Mouse (Mus musculus) intestine, embryonic 15.5 days (tissue): Measurements from ENCODE around the gene Jun. TPM values are rescaled to one million over a fixed set of nuclear protein-coding genes. Genes with fewer than 3 reads are reported as not detected.
A peak's percentile ranks its signal among the peaks of the same experiment; 100 is the strongest.

Source experiments
- ATAC-seq: fragments of 200-750 bp; cut with Nextera tagmentation; 2 replicates; pipeline ENCODE4 v1.8.0; 2017; ENCODE audit warnings: moderate TSS enrichment, moderate library complexity
- H3K27ac ChIP-seq: fragments of 300-500 bp; sonication (generic); 2 replicates; pipeline ENCODE4 v1.5.1; 2015; ENCODE audit warnings: mild to moderate bottlenecking, inconsistent platforms
- H3K27me3 ChIP-seq: fragments of 300-500 bp; sonication (generic); replicated peaks from 2 replicates; pipeline ENCODE4 v1.6.1; 2015; ENCODE audit warnings: inconsistent platforms
- H3K36me3 ChIP-seq: fragments of 300-500 bp; sonication (generic); 2 replicates; pipeline ENCODE4 v1.6.1; 2015; ENCODE audit warnings: inconsistent platforms
- H3K4me1 ChIP-seq: fragments of 300-500 bp; sonication (generic); replicated peaks from 2 replicates; pipeline ENCODE4 v1.6.1; 2015; ENCODE audit warnings: inconsistent platforms
- H3K4me2 ChIP-seq: fragments of 300-500 bp; sonication (generic); replicated peaks from 2 replicates; pipeline ENCODE4 v1.6.1; 2015; ENCODE audit warnings: mild to moderate bottlenecking, inconsistent platforms
- H3K4me3 ChIP-seq: fragments of 300-500 bp; sonication (generic); replicated peaks from 2 replicates; pipeline ENCODE4 v1.5.1; 2015; ENCODE audit warnings: inconsistent platforms
- H3K9ac ChIP-seq: fragments of 300-500 bp; sonication (generic); 2 replicates; pipeline ENCODE4 v1.6.1; 2015; ENCODE audit warnings: inconsistent platforms
- H3K9me3 ChIP-seq: fragments of 300-500 bp; sonication (generic); 2 replicates; pipeline ENCODE4 v1.6.1; 2016; ENCODE audit warnings: inconsistent platforms
- WGBS: fragments of 180-500 bp; shearing (Covaris S2); methylation state at CpG from one replicate; pipeline ENCODE4 v1.1.7; 2015; 5-methylcytosine and 5-hydroxymethylcytosine counted together
- polyA plus RNA-seq: library from polyadenylated mRNA; unstranded; fragments of >200 nt; fragmentation: Nextera tagmentation; extraction: Ambion mirVana; gene quantifications from 2 replicates; pipeline ENCODE4 v1.2.1, GENCODE M21; 2015

The Jun gene
- polyA plus RNA-seq, 1 experiment from 2014 or later = 88.6 TPM

GRCm38 (mm10) chr4:95091536-95091935, 39.5 kb upstream of the Jun start:
- no peaks in the 10 kb centered on the region for H3K4me1 ChIP-seq
- H3K36me3 ChIP-seq = no peaks in the 10 kb centered on the region
- 92% methylated on average over 4 of the region's 4 CpGs for WGBS
- H3K4me3 ChIP-seq = no peak overlapping the region
- ATAC-seq = no peak
- H3K4me2 ChIP-seq = no peak overlapping the region
- H3K27me3 ChIP-seq = no peaks in the 10 kb centered on the region
- H3K27ac ChIP-seq = no peak overlapping the region
- H3K9ac ChIP-seq = no peak overlapping the region
- H3K9me3 ChIP-seq = no peaks in the 10 kb centered on the region

GRCm38 (mm10) chr4:95089968-95090367, 37.9 kb upstream of the Jun start:
- H3K4me1 ChIP-seq = no peaks in the 10 kb centered on the region
- no peak for ATAC-seq
- H3K9me3 ChIP-seq = no peaks in the 10 kb centered on the region

GRCm38 (mm10) chr4:95089053-95089452, 37.0 kb upstream of the Jun start:
- H3K27me3 ChIP-seq = no peaks in the 10 kb centered on the region
- H3K9me3 ChIP-seq = no peaks in the 10 kb centered on the region
- 92% methylated on average over 5 of the region's 5 CpGs for WGBS
- H3K4me1 ChIP-seq = no peaks in the 10 kb centered on the region
- ATAC-seq = no peak
- H3K4me3 ChIP-seq = no peak overlapping the region
- no peak overlapping the region for H3K4me2 ChIP-seq
- no peak overlapping the region for H3K27ac ChIP-seq
- H3K36me3 ChIP-seq = no peaks in the 10 kb centered on the region
- H3K9ac ChIP-seq = no peak overlapping the region

More at GRCm38 (mm10) chr4:95089968-95090367, 37.9 kb upstream of the Jun start:
- no peak overlapping the region for H3K4me3 ChIP-seq
- H3K9ac ChIP-seq = no peak overlapping the region
- no peaks in the 10 kb centered on the region for H3K36me3 ChIP-seq
- no peak overlapping the region for H3K4me2 ChIP-seq
- no peak overlapping the region for H3K27ac ChIP-seq
- no peaks in the 10 kb centered on the region for H3K27me3 ChIP-seq

GRCm38 (mm10) chr4:95083957-95084356, 31.9 kb upstream of the Jun start:
- Histone ChIP-seq H3K36me3 (no peaks in the 10 kb centered on the region), H3K27ac (no peak overlapping the region), H3K4me3 (no peak overlapping the region), H3K9ac (no peak overlapping the region), H3K9me3 (no peaks in the 10 kb centered on the region), H3K27me3 (no peaks in the 10 kb centered on the region), H3K4me1 (peaks cover 11% of the 10 kb centered on the region), H3K4me2 (no peak overlapping the region)
- 80% methylated on average over 8 of the region's 8 CpGs for WGBS
- ATAC-seq = no peak

- H3K36me3 ChIP-seq = no peaks in the 10 kb centered on the region
- H3K9me3 ChIP-seq = no peaks in the 10 kb centered on the region
- peak overlapping the region; percentile 66; the same call in 1 of the 2 replicates for H3K27ac ChIP-seq
- H3K4me3 ChIP-seq = no peak overlapping the region
- no peak for ATAC-seq
- no peak overlapping the region for H3K9ac ChIP-seq
- WGBS = 71% methylated on average over 5 of the region's 5 CpGs
- no peaks in the 10 kb centered on the region for H3K27me3 ChIP-seq
- no peak overlapping the region for H3K4me2 ChIP-seq
- H3K4me1 ChIP-seq = peaks cover 11% of the 10 kb centered on the region
Measured at GRCm38 (mm10) chr4:95083191-95083729, 31.2 kb upstream of the Jun start.

GRCm38 (mm10) chr4:95082481-95083088, 30.6 kb upstream of the Jun start:
- no peaks in the 10 kb centered on the region for H3K9me3 ChIP-seq
- no peaks in the 10 kb centered on the region for H3K27me3 ChIP-seq
- WGBS = 48% methylated on average over 4 of the region's 4 CpGs
- no peak overlapping the region for H3K4me3 ChIP-seq
- H3K9ac ChIP-seq = no peak overlapping the region
- H3K36me3 ChIP-seq = no peaks in the 10 kb centered on the region
- peak; percentile 69 for ATAC-seq
- H3K4me2 ChIP-seq = no peak overlapping the region
- H3K27ac ChIP-seq = peak overlapping the region; percentile 66
- H3K4me1 ChIP-seq = peaks cover 11% of the 10 kb centered on the region

GRCm38 (mm10) chr4:95081632-95082031, 29.6 kb upstream of the Jun start:
- Histone ChIP-seq H3K9me3 (no peaks in the 10 kb centered on the region), H3K4me3 (no peak overlapping the region), H3K9ac (no peak overlapping the region), H3K4me2 (no peak overlapping the region), H3K4me1 (peaks cover 11% of the 10 kb centered on the region), H3K27ac (peak overlapping the region; percentile 52), H3K27me3 (no peaks in the 10 kb centered on the region), H3K36me3 (no peaks in the 10 kb centered on the region)
- 45% methylated on average over 8 of the region's 8 CpGs for WGBS
- ATAC-seq = peak; percentile 39

- Histone ChIP-seq H3K9ac (no peak overlapping the region), H3K4me1 (peaks cover 16% of the 10 kb centered on the region), H3K36me3 (no peaks in the 10 kb centered on the region), H3K27ac (no peak overlapping the region), H3K27me3 (no peaks in the 10 kb centered on the region), H3K9me3 (no peaks in the 10 kb centered on the region), H3K4me2 (no peak overlapping the region), H3K4me3 (no peak overlapping the region)
- 64% methylated on average over 8 of the region's 8 CpGs for WGBS
- no peak for ATAC-seq
Measured at GRCm38 (mm10) chr4:95078625-95079024, 26.6 kb upstream of the Jun start.

- H3K4me2 ChIP-seq = no peak overlapping the region
- no peaks in the 10 kb centered on the region for H3K36me3 ChIP-seq
- H3K27ac ChIP-seq = no peak overlapping the region
- H3K4me1 ChIP-seq = peaks cover 8% of the 10 kb centered on the region; the same call in 1 of the 2 replicates
- H3K9ac ChIP-seq = no peak overlapping the region
- H3K9me3 ChIP-seq = no peaks in the 10 kb centered on the region
- 35% methylated on average over 14 of the region's 14 CpGs for WGBS
- no peak overlapping the region for H3K4me3 ChIP-seq
- H3K27me3 ChIP-seq = no peaks in the 10 kb centered on the region
- ATAC-seq = no peak
Measured at GRCm38 (mm10) chr4:95076279-95076678, 24.3 kb upstream of the Jun start.

GRCm38 (mm10) chr4:95075591-95076002, 23.6 kb upstream of the Jun start:
- H3K27ac ChIP-seq = no peak overlapping the region
- H3K4me2 ChIP-seq = peak overlapping the region; percentile 19; the same call in 1 of the 2 replicates
- no peak overlapping the region for H3K4me3 ChIP-seq
- ATAC-seq = peak; percentile 72; the same call in 1 of the 2 replicates
- no peaks in the 10 kb centered on the region for H3K27me3 ChIP-seq
- 0 out of 2 replicates have a peak, but pooled peaks cover 8% of the 10 kb centered on the region for H3K4me1 ChIP-seq
- H3K9ac ChIP-seq = no peak overlapping the region
- no peaks in the 10 kb centered on the region for H3K36me3 ChIP-seq
- 79% methylated on average over 17 of the region's 17 CpGs for WGBS
- no peaks in the 10 kb centered on the region for H3K9me3 ChIP-seq

- no peak for ATAC-seq
- Histone ChIP-seq H3K4me2 (no peak overlapping the region), H3K9ac (no peak overlapping the region), H3K27ac (no peak overlapping the region), H3K36me3 (no peaks in the 10 kb centered on the region), H3K27me3 (no peaks in the 10 kb centered on the region), H3K4me1 (peaks cover 8% of the 10 kb centered on the region; the same call in 1 of the 2 replicates), H3K4me3 (no peak overlapping the region), H3K9me3 (no peaks in the 10 kb centered on the region)
- WGBS = 87% methylated on average over 6 of the region's 6 CpGs
Measured at GRCm38 (mm10) chr4:95074319-95074718, 22.3 kb upstream of the Jun start.

- 0 out of 2 replicates have a peak overlapping the region, but pooled peaks have one; percentile 7 for H3K27ac ChIP-seq
- no peak for ATAC-seq
- WGBS = 59% methylated on average over 10 of the region's 10 CpGs
Measured at GRCm38 (mm10) chr4:95073214-95073750, 21.3 kb upstream of the Jun start.

More at GRCm38 (mm10) chr4:95073214-95073750, 21.3 kb upstream of the Jun start:
- Histone ChIP-seq H3K9me3 (no peaks in the 10 kb centered on the region), H3K27me3 (no peaks in the 10 kb centered on the region), H3K4me1 (peaks cover 8% of the 10 kb centered on the region; the same call in 1 of the 2 replicates), H3K9ac (no peak overlapping the region), H3K4me3 (no peak overlapping the region), H3K36me3 (no peaks in the 10 kb centered on the region), H3K4me2 (no peak overlapping the region)
